Mouse (Mus musculus): Measurements from ENCODE around the gene Gng7.

DNA sequence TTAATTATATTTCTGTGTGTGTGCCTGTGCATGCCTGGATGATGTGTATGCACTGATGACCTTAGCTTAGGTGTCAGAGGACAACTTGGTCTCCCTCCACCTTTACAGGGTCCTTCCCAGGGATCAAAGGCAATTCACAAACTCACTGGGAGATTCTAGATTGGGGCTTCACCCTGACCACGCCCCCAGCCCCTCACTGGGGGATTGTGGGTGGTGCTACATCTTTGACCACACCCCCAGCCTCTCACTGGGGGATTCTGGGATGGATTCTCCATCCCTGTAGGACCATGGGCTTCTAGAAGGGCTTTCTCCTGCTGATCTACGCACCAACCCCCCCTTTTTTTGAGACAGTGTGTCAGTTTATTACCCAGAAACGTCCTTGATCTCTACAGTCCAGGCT, 89.3 kb downstream of the Gng7 start:
- TF ChIP-seq CTCF (IDR thresholded peaks at IDR 0.05; ENCODE audit: low read depth) (no peak), EP300 (IDR thresholded peaks at IDR 0.05; ENCODE audit: low read depth) (no peak)
